8 mouse cellular contexts compared by ENCODE assay signal in genomic region chr14:75445948-75446281, GRCm38 (mm10). TPM values are rescaled to one million over a fixed set of nuclear protein-coding genes. Genes with fewer than 3 reads are reported as not detected.
DNase-seq lines count a peak whose midpoint lies in the region; ATAC-seq and TF ChIP-seq lines count a peak whose summit lies in the region.

No protein-coding gene starts in this region.

- no peak for TF ChIP-seq POLR2A in lung, adult 2 months (IDR thresholded peaks at IDR 0.05; ENCODE audit: borderline replicate concordance, extremely low read depth, low read depth, low read length)
- no peak for TF ChIP-seq POLR2A in limb, embryonic 14.5 days (IDR thresholded peaks at IDR 0.05; ENCODE audit: borderline replicate concordance, extremely low read depth, insufficient read depth, insufficient read length)
- no peak for TF ChIP-seq POLR2A in olfactory bulb, adult 2 months (IDR thresholded peaks at IDR 0.05; ENCODE audit: insufficient read depth, low read depth, low read length)

- no peaks in the 10 kb centered on the region for H3K36me3 ChIP-seq in lung, embryonic 15.5 days
- H3K36me3 ChIP-seq in forebrain, embryonic 13.5 days (ENCODE audit: poor library complexity, severe bottlenecking) = no peaks in the 10 kb centered on the region
- H3K36me3 ChIP-seq in limb, embryonic 14.5 days (ENCODE audit: control insufficient read depth, insufficient read depth, low read length) = no peaks in the 10 kb centered on the region

- no peak for ATAC-seq in lung, embryonic 15.5 days (ENCODE audit: borderline replicate concordance, extremely low read depth, low FRiP score, low TSS enrichment)
- no peak for ATAC-seq in forebrain, embryonic 13.5 days
- ATAC-seq in limb, embryonic 14.5 days (ENCODE audit: low FRiP score, low read depth) = no peak
- ATAC-seq in erythroid progenitor cell, adult 5-6 weeks (replicated peaks; ENCODE audit: low FRiP score, poor library complexity, severe bottlenecking) = no peak

- H3K9me3 ChIP-seq in lung, embryonic 15.5 days = no peaks in the 10 kb centered on the region
- H3K9me3 ChIP-seq in forebrain, embryonic 13.5 days (replicated peaks) = no peaks in the 10 kb centered on the region
- no peaks in the 10 kb centered on the region for H3K9me3 ChIP-seq in limb, embryonic 14.5 days (ENCODE audit: control insufficient read depth, low read length)

- H3K9ac ChIP-seq in lung, embryonic 15.5 days = no peak overlapping the region
- peak overlapping the region; percentile 48 for H3K9ac ChIP-seq in forebrain, embryonic 13.5 days
- H3K9ac ChIP-seq in limb, embryonic 14.5 days (ENCODE audit: low read depth, low read length, severe bottlenecking) = peak overlapping the region; percentile 22

- peaks cover 10% of the 10 kb centered on the region for H3K4me1 ChIP-seq in lung, embryonic 15.5 days
- H3K4me1 ChIP-seq in lung, adult 2 months (ENCODE audit: control insufficient read depth, insufficient read depth, low read length) = no peaks in the 10 kb centered on the region
- peaks cover 17% of the 10 kb centered on the region for H3K4me1 ChIP-seq in forebrain, embryonic 13.5 days
- H3K4me1 ChIP-seq in limb, embryonic 14.5 days (ENCODE audit: control insufficient read depth, insufficient read depth, low read length) = peaks cover 9% of the 10 kb centered on the region; the same call in 1 of the 2 replicates
- peaks cover 15% of the 10 kb centered on the region for H3K4me1 ChIP-seq in olfactory bulb, adult 2 months (ENCODE audit: control insufficient read depth, insufficient read depth, low read length)

- no peak for TF ChIP-seq CTCF in lung, adult 2 months (IDR thresholded peaks at IDR 0.05; ENCODE audit: insufficient read depth, low read length)
- TF ChIP-seq CTCF in olfactory bulb, adult 2 months (IDR thresholded peaks at IDR 0.05; ENCODE audit: insufficient read depth, low read depth, low read length) = no peak

- H3K27me3 ChIP-seq in lung, embryonic 15.5 days = no peaks in the 10 kb centered on the region; the same call in 1 of the 2 replicates
- H3K27me3 ChIP-seq in forebrain, embryonic 13.5 days = no peaks in the 10 kb centered on the region
- no peaks in the 10 kb centered on the region for H3K27me3 ChIP-seq in limb, embryonic 14.5 days (ENCODE audit: control insufficient read depth, insufficient read depth, low read length)

- WGBS in lung, embryonic 15.5 days = 27% methylated on average over 6 of the region's 6 CpGs
- 21% methylated on average over 6 of the region's 6 CpGs for WGBS in lung, adult 2 months
- WGBS in forebrain, embryonic 13.5 days = 23% methylated on average over 6 of the region's 6 CpGs
- WGBS in limb, embryonic 14.5 days = 38% methylated on average over 6 of the region's 6 CpGs
- 23% methylated on average over 6 of the region's 6 CpGs for WGBS in olfactory bulb, adult 2 months

- H3K27ac ChIP-seq in lung, embryonic 15.5 days = no peak overlapping the region
- peak overlapping the region; percentile 67 for H3K27ac ChIP-seq in forebrain, embryonic 13.5 days
- H3K27ac ChIP-seq in limb, embryonic 14.5 days (replicated peaks; ENCODE audit: low read depth, low read length) = no peak overlapping the region
- peak overlapping the region; percentile 96 for H3K27ac ChIP-seq in olfactory bulb, adult 2 months (ENCODE audit: insufficient read depth, low read depth, low read length)

- DNase-seq in lung, adult 2 months = no peak
- no peak for DNase-seq in limb, embryonic 14.5 days (ENCODE audit: low spot score)
- no peak for DNase-seq in adrenal gland, postnatal 36 days
- no peak for DNase-seq in Muller cell, postnatal 12 days (ENCODE audit: inconsistent ontology term)

- H3K4me2 ChIP-seq in lung, embryonic 15.5 days = peak overlapping the region; percentile 60
- H3K4me2 ChIP-seq in forebrain, embryonic 13.5 days = peak overlapping the region; percentile 66
- H3K4me2 ChIP-seq in limb, embryonic 14.5 days (replicated peaks; ENCODE audit: low read depth, low read length, severe bottlenecking) = peak overlapping the region; percentile 62

- H3K4me3 ChIP-seq in lung, embryonic 15.5 days = peak overlapping the region; percentile 25
- no peak overlapping the region for H3K4me3 ChIP-seq in lung, adult 2 months (replicated peaks; ENCODE audit: extremely low read depth, low read depth, low read length)
- H3K4me3 ChIP-seq in forebrain, embryonic 13.5 days = peak overlapping the region; percentile 32
- peak overlapping the region; percentile 27 for H3K4me3 ChIP-seq in limb, embryonic 14.5 days (replicated peaks; ENCODE audit: low read length)
- H3K4me3 ChIP-seq in olfactory bulb, adult 2 months (ENCODE audit: insufficient read depth, low read depth, low read length) = peak overlapping the region; percentile 31

RNA-seq across cellular contexts. Expression of gene Siah3, which starts 9.9 kb away (rescaled TPM):
- polyA plus RNA-seq in lung, embryonic 15.5 days (2015; fragmentation: Nextera tagmentation; extraction: Ambion mirVana) = not detected in 2 replicates
- polyA plus RNA-seq in lung, adult 2 months (2012; rRNA removed) = 0.04 TPM in 1 of 2 replicates, not detected in the other
- polyA plus RNA-seq in forebrain, embryonic 13.5 days (2015; fragmentation: Nextera tagmentation; extraction: Ambion mirVana) = 5.9 and 6.7 TPM in 2 replicates
- polyA plus RNA-seq in limb, embryonic 14.5 days (2012; rRNA removed) = 0.94 and 1.2 TPM in 2 replicates
- polyA plus RNA-seq in limb, embryonic 14.5 days (2014; fragmentation: Nextera tagmentation; extraction: Ambion mirVana) = 0.54 and 0.58 TPM in 2 replicates
- not detected in 2 replicates for polyA plus RNA-seq in olfactory bulb, adult 2 months (2012; ENCODE audit: insufficient read depth, insufficient read length, low replicate concordance, missing spikeins)
- total RNA-seq in erythroid progenitor cell, adult 5-6 weeks (2015; ENCODE audit: low replicate concordance) = not detected in 2 replicates
- total RNA-seq in erythroid progenitor cell, adult 5-6 weeks (2017; ENCODE audit: low replicate concordance) = not detected in 2 replicates
- total RNA-seq in adrenal gland, postnatal 36 days (2021) = under 1 TPM; 0.33 to 0.50 TPM

Comparison
In these comparisons a context has a peak if more than half of its experiments do, and no peak if none do; other contexts are left out.
1. H3K27ac ChIP-seq: peak in forebrain, embryonic 13.5 days (single experiment) and olfactory bulb, adult 2 months (single experiment); none in lung, embryonic 15.5 days (single experiment) and limb, embryonic 14.5 days (single experiment).
2. Peak in every context shown above with its lines, with median percentiles within 50 percentile points of each other: H3K4me2 ChIP-seq.